In the genomic region with DNA sequence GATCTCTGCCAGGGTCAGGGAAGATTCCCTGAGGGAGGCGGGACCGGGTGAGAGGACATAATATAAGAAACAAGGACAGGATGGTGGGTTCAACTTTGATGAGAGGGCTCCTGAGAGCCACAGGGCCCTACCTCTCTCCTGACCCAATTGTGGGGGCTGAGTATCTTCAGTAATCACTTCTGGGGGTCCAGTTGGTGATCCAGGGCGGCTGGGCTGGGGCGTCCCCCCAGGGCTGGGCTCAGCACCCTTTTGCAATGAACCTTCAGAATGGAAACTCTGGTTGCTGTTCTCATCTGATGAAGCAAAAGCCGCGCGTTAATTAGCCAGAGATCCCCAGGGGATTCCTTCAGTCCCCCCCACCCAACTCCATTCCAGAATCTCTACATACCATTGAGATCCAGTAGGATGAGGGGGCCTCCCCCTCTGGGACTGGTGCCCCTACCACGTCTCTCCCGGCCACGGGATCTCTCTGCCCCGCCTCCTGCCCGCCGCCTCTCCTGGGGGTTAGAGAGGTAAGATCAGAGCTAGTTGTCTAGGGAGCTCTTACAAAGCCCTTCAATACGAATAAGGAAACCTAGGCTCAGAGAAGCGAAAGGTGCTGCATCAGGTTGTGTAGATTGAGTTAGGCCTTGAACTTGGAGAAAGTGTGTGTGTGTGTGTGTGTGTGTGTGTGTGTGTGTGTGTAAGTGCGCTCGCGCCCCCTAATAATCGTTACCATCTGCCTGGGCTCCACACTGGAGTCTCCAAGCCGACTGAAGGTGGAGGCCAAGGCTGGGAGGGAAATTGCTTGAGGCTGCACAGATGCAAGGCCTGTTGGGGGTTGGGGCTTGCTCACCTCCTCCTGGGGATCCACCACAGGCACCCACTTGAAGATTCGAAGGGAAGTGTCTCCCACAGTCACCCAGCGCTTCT, we compare ENCODE assay signal across 7 mouse cellular contexts. TPM values are rescaled to one million over a fixed set of nuclear protein-coding genes. Genes with fewer than 3 reads are reported as not detected.
DNase-seq lines count a peak whose midpoint lies in the region; ATAC-seq lines count a peak whose summit lies in the region.

No protein-coding gene starts in this region.

- peak overlapping the region; percentile 95 for H3K4me3 ChIP-seq in megakaryocyte, embryonic 14.5 days (replicated peaks)
- H3K4me3 ChIP-seq in heart, embryonic 15.5 days, result peak overlapping the region; percentile 89
- H3K4me3 ChIP-seq in liver, embryonic 13.5 days (replicated peaks), result peak overlapping the region; percentile 77

- peaks cover 35% of the 10 kb centered on the region for H3K36me3 ChIP-seq in megakaryocyte, embryonic 14.5 days (replicated peaks; ENCODE audit: low read length)
- peaks cover 35% of the 10 kb centered on the region for H3K36me3 ChIP-seq in heart, embryonic 15.5 days
- H3K36me3 ChIP-seq in liver, embryonic 13.5 days, result peaks cover 30% of the 10 kb centered on the region

- peak overlapping the region; percentile 99 for H3K27ac ChIP-seq in heart, embryonic 15.5 days
- peak overlapping the region; percentile 89 for H3K27ac ChIP-seq in liver, embryonic 13.5 days

- DNase-seq in cerebellum, adult 9-11 months, result peak; percentile 66
- DNase-seq in liver, embryonic 13.5 days, result no peak
- DNase-seq in testis, postnatal 14 days (ENCODE audit: low spot score), result peak; percentile 41
- DNase-seq in layer of hippocampus, postnatal 36 days, result no peak

- no peaks in the 10 kb centered on the region for H3K9me3 ChIP-seq in megakaryocyte, embryonic 14.5 days
- H3K9me3 ChIP-seq in heart, embryonic 15.5 days (replicated peaks), result no peaks in the 10 kb centered on the region
- no peaks in the 10 kb centered on the region for H3K9me3 ChIP-seq in liver, embryonic 13.5 days (replicated peaks)

- peak overlapping the region; percentile 73 for H3K4me2 ChIP-seq in heart, embryonic 15.5 days
- H3K4me2 ChIP-seq in liver, embryonic 13.5 days, result peak overlapping the region; percentile 97

- peak overlapping the region; percentile 90 for H3K9ac ChIP-seq in heart, embryonic 15.5 days
- H3K9ac ChIP-seq in liver, embryonic 13.5 days, result peak overlapping the region; percentile 84

- H3K27me3 ChIP-seq in megakaryocyte, embryonic 14.5 days (replicated peaks), result peaks cover 13% of the 10 kb centered on the region
- no peaks in the 10 kb centered on the region for H3K27me3 ChIP-seq in heart, embryonic 15.5 days
- no peaks in the 10 kb centered on the region for H3K27me3 ChIP-seq in liver, embryonic 13.5 days

- H3K4me1 ChIP-seq in megakaryocyte, embryonic 14.5 days, result peaks cover 30% of the 10 kb centered on the region
- H3K4me1 ChIP-seq in heart, embryonic 15.5 days (replicated peaks), result peaks cover 24% of the 10 kb centered on the region
- H3K4me1 ChIP-seq in liver, embryonic 13.5 days (replicated peaks), result peaks cover 56% of the 10 kb centered on the region

- ATAC-seq in megakaryocyte, adult 5-6 weeks (ENCODE audit: poor library complexity, severe bottlenecking), result no peak
- no peak for ATAC-seq in heart, embryonic 15.5 days (replicated peaks; ENCODE audit: insufficient number of reproducible peaks, insufficient read depth, low FRiP score, low read depth)
- no peak for ATAC-seq in liver, embryonic 13.5 days (ENCODE audit: low read depth)

- WGBS in heart, embryonic 15.5 days, result 27% methylated on average over 22 of the region's 22 CpGs
- WGBS in liver, embryonic 13.5 days (ENCODE audit: insufficient replicate concordance), result 32% methylated on average over 22 of the region's 22 CpGs

RNA-seq across cellular contexts. Expression of a gene that starts 1.4 kb away (rescaled TPM):
- polyA plus RNA-seq in megakaryocyte, embryonic 14.5 days (2012; ENCODE audit: insufficient read depth, low replicate concordance), result 52.6 and 165 TPM in 2 replicates
- 30.2 and 37.4 TPM in 2 replicates for total RNA-seq in megakaryocyte, adult 5-6 weeks (2015)
- total RNA-seq in megakaryocyte, adult 5-6 weeks (2017), result 8.6 and 16.6 TPM in 2 replicates
- 37.2 and 45.7 TPM in 2 replicates for polyA plus RNA-seq in heart, embryonic 15.5 days (2015; fragmentation: Nextera tagmentation; extraction: Ambion mirVana)
- polyA plus RNA-seq in liver, embryonic 13.5 days (2015; fragmentation: Nextera tagmentation; extraction: Ambion mirVana), result 26.9 and 28.9 TPM in 2 replicates
- 10 to 100 TPM; 23.1 to 25.8 TPM for total RNA-seq in layer of hippocampus, postnatal 36 days (2021)

RNA-seq across cellular contexts. Expression of a gene that starts 5.2 kb away (rescaled TPM):
- not detected in 2 replicates for polyA plus RNA-seq in megakaryocyte, embryonic 14.5 days (2012; ENCODE audit: insufficient read depth, low replicate concordance)
- 0.16 TPM in 1 of 2 replicates, not detected in the other for total RNA-seq in megakaryocyte, adult 5-6 weeks (2015)
- 0.29 TPM in 1 of 2 replicates, not detected in the other for total RNA-seq in megakaryocyte, adult 5-6 weeks (2017)
- 4.7 and 8.4 TPM in 2 replicates for polyA plus RNA-seq in heart, embryonic 15.5 days (2015; fragmentation: Nextera tagmentation; extraction: Ambion mirVana)
- 1.8 and 2.2 TPM in 2 replicates for polyA plus RNA-seq in liver, embryonic 13.5 days (2015; fragmentation: Nextera tagmentation; extraction: Ambion mirVana)
- 1 to 10 TPM; 2.1 to 2.4 TPM for total RNA-seq in layer of hippocampus, postnatal 36 days (2021)

RNA-seq across cellular contexts. Expression of a gene that starts 24.7 kb away (rescaled TPM):
- not detected in 2 replicates for polyA plus RNA-seq in megakaryocyte, embryonic 14.5 days (2012; ENCODE audit: insufficient read depth, low replicate concordance)
- not detected in 2 replicates for total RNA-seq in megakaryocyte, adult 5-6 weeks (2015)
- total RNA-seq in megakaryocyte, adult 5-6 weeks (2017), result not detected in 2 replicates
- 0.20 TPM in 1 of 2 replicates, not detected in the other for polyA plus RNA-seq in heart, embryonic 15.5 days (2015; fragmentation: Nextera tagmentation; extraction: Ambion mirVana)
- polyA plus RNA-seq in liver, embryonic 13.5 days (2015; fragmentation: Nextera tagmentation; extraction: Ambion mirVana), result 0.07 and 0.16 TPM in 2 replicates
- total RNA-seq in layer of hippocampus, postnatal 36 days (2021), result not detected

RNA-seq across cellular contexts. Expression of a gene that starts 37.0 kb away (rescaled TPM):
- polyA plus RNA-seq in megakaryocyte, embryonic 14.5 days (2012; ENCODE audit: insufficient read depth, low replicate concordance), result 54.6 and 102 TPM in 2 replicates
- total RNA-seq in megakaryocyte, adult 5-6 weeks (2015), result 2.1 TPM in 2 replicates
- total RNA-seq in megakaryocyte, adult 5-6 weeks (2017), result 5.8 and 6.2 TPM in 2 replicates
- polyA plus RNA-seq in heart, embryonic 15.5 days (2015; fragmentation: Nextera tagmentation; extraction: Ambion mirVana), result 1.4 and 2.2 TPM in 2 replicates
- 3.1 and 3.3 TPM in 2 replicates for polyA plus RNA-seq in liver, embryonic 13.5 days (2015; fragmentation: Nextera tagmentation; extraction: Ambion mirVana)
- total RNA-seq in layer of hippocampus, postnatal 36 days (2021), result 10 to 100 TPM; 63.5 to 65.2 TPM

Comparison
In these comparisons a context has a peak if more than half of its experiments do, and no peak if none do; other contexts are left out.
1. DNase-seq: peak in cerebellum, adult 9-11 months (single experiment) and testis, postnatal 14 days (single experiment); none in liver, embryonic 13.5 days (single experiment) and layer of hippocampus, postnatal 36 days (0 of 2).
2. Peak in every context shown above with its lines, with median percentiles within 50 percentile points of each other: H3K4me3 ChIP-seq.